Comparison of ENCODE assay signal across 16 mouse cellular contexts in genomic region chr4:137850161-137850560, GRCm38 (mm10).
"Had no signal": no experiment of that assay in that cellular context is flagged by ENCODE, and none has a peak within 500 bp of the region (broad histone marks: within the 10 kb centered on the region; RNA-seq: fewer than 3 reads in every experiment).

No protein-coding gene starts in this region.

- H3K9me3 ChIP-seq: neural tube, embryonic 15.5 days; stomach, embryonic 15.5 days had no signal

- H3K4me2 ChIP-seq: neural tube, embryonic 13.5 days; neural tube, embryonic 15.5 days; stomach, embryonic 15.5 days had no signal

- H3K4me3 ChIP-seq: neural tube, embryonic 13.5 days; neural tube, embryonic 15.5 days; stomach, embryonic 15.5 days had no signal

- H3K4me1 ChIP-seq: neural tube, embryonic 13.5 days; neural tube, embryonic 15.5 days had no signal

- H3K36me3 ChIP-seq: neural tube, embryonic 13.5 days; neural tube, embryonic 15.5 days; stomach, embryonic 15.5 days had no signal

- H3K27me3 ChIP-seq: neural tube, embryonic 13.5 days; neural tube, embryonic 15.5 days; stomach, embryonic 15.5 days had no signal

- DNase-seq: retina, postnatal 1 day; right cerebral cortex, adult 18-20 months; right cerebral cortex, postnatal 14 days; right cerebral cortex, postnatal 25 days; right cerebral cortex, postnatal 4 days; spleen, adult 18-20 months; thymus, adult 18-20 months; thymus, adult 2 months; thymus, postnatal 14 days; thymus, postnatal 25 days; thymus, postnatal 36 days; thymus, postnatal 4 days had no signal

- H3K9ac ChIP-seq: neural tube, embryonic 13.5 days; neural tube, embryonic 15.5 days; stomach, embryonic 15.5 days had no signal

- H3K27ac ChIP-seq: neural tube, embryonic 13.5 days; neural tube, embryonic 15.5 days; stomach, embryonic 15.5 days; stomach, postnatal 0 days had no signal
